Mouse (Mus musculus): ENCODE results near the gene Fam49a. TPM values are rescaled to one million over a fixed set of nuclear protein-coding genes. Genes with fewer than 3 reads are reported as not detected.
"Not testable (repeated sequence)": the region's sequence is repeated elsewhere in the genome, so short reads cannot be mapped to it uniquely, and the experiment has no call there.

Gene Fam49a
- polyA plus RNA-seq, 1 experiment from 2014 or later, result 57.8 TPM

GRCm38 (mm10) chr12:12318140-12318734, 56.3 kb downstream of the Fam49a start:
- Histone ChIP-seq H3K9me3 (no peaks in the 10 kb centered on the region), H3K27me3 (no peaks in the 10 kb centered on the region), H3K27ac (replicated peaks) (peak overlapping the region; percentile 37), H3K9ac (no peak overlapping the region), H3K4me1 (replicated peaks) (peaks cover 36% of the 10 kb centered on the region), H3K4me3 (no peak overlapping the region), H3K4me2 (no peak overlapping the region), H3K36me3 (no peaks in the 10 kb centered on the region)
- no peak for ATAC-seq (ENCODE audit: low FRiP score, low read depth)
- WGBS, result under 1% methylated on average over 6 of the region's 6 CpGs

GRCm38 (mm10) chr12:12320693-12321092, 58.8 kb downstream of the Fam49a start:
- H3K9ac ChIP-seq, result no peak overlapping the region
- H3K9me3 ChIP-seq, result no peaks in the 10 kb centered on the region
- H3K4me3 ChIP-seq, result no peak overlapping the region
- WGBS, result 89% methylated on average over 2 of the region's 2 CpGs
- no peak overlapping the region for H3K4me2 ChIP-seq
- H3K36me3 ChIP-seq, result no peaks in the 10 kb centered on the region
- no peak overlapping the region for H3K27ac ChIP-seq (replicated peaks)
- H3K27me3 ChIP-seq, result no peaks in the 10 kb centered on the region
- ATAC-seq (ENCODE audit: low FRiP score, low read depth), result no peak
- H3K4me1 ChIP-seq (replicated peaks), result peaks cover 24% of the 10 kb centered on the region

- WGBS, result 74% methylated on average over 3 of the region's 3 CpGs
- ATAC-seq (ENCODE audit: low FRiP score, low read depth), result no peak
Measured at GRCm38 (mm10) chr12:12321111-12321510, 59.2 kb downstream of the Fam49a start.

GRCm38 (mm10) chr12:12323084-12323483, 61.1 kb downstream of the Fam49a start:
- Histone ChIP-seq H3K27ac (replicated peaks) (no peak overlapping the region; the same call in 1 of the 2 replicates), H3K9ac (no peak overlapping the region), H3K36me3 (no peaks in the 10 kb centered on the region), H3K9me3 (no peaks in the 10 kb centered on the region), H3K4me1 (replicated peaks) (0 out of 2 replicates have a peak, but pooled peaks cover 3% of the 10 kb centered on the region), H3K4me3 (no peak overlapping the region), H3K27me3 (no peaks in the 10 kb centered on the region), H3K4me2 (no peak overlapping the region)
- 74% methylated on average over 5 of the region's 5 CpGs for WGBS
- no peak for ATAC-seq (ENCODE audit: low FRiP score, low read depth)

More at GRCm38 (mm10) chr12:12321111-12321510, 59.2 kb downstream of the Fam49a start:
- Histone ChIP-seq H3K27ac (replicated peaks) (no peak overlapping the region), H3K4me3 (no peak overlapping the region), H3K4me2 (no peak overlapping the region), H3K36me3 (no peaks in the 10 kb centered on the region), H3K9me3 (no peaks in the 10 kb centered on the region), H3K4me1 (replicated peaks) (peaks cover 21% of the 10 kb centered on the region), H3K27me3 (no peaks in the 10 kb centered on the region), H3K9ac (no peak overlapping the region)

- Histone ChIP-seq H3K9me3 (no peaks in the 10 kb centered on the region), H3K4me1 (replicated peaks) (0 out of 2 replicates have a peak, but pooled peaks cover 3% of the 10 kb centered on the region), H3K4me2 (peak overlapping the region; percentile 64), H3K27me3 (no peaks in the 10 kb centered on the region), H3K4me3 (peak overlapping the region; percentile 32), H3K36me3 (no peaks in the 10 kb centered on the region), H3K9ac (peak overlapping the region; percentile 47), H3K27ac (replicated peaks) (peak overlapping the region; percentile 92)
- peak; percentile 94 for ATAC-seq (ENCODE audit: low FRiP score, low read depth)
- 10% methylated on average over 18 of the region's 18 CpGs for WGBS
Measured at GRCm38 (mm10) chr12:12323616-12324223, 61.8 kb downstream of the Fam49a start.

- not testable (repeated sequence) for H3K27me3 ChIP-seq; H3K36me3 ChIP-seq; ATAC-seq (ENCODE audit: low FRiP score, low read depth); H3K9ac ChIP-seq; H3K4me1 ChIP-seq (replicated peaks); H3K9me3 ChIP-seq
- Histone ChIP-seq H3K4me2 (peak overlapping the region; percentile 64), H3K27ac (replicated peaks) (peak overlapping the region; percentile 92), H3K4me3 (peak overlapping the region; percentile 32)
- 85% methylated on average over 20 of the region's 22 CpGs for WGBS
Measured at GRCm38 (mm10) chr12:12324266-12324665, 62.3 kb downstream of the Fam49a start.

GRCm38 (mm10) chr12:12333526-12334310, 71.8 kb downstream of the Fam49a start:
- H3K27me3 ChIP-seq, result no peaks in the 10 kb centered on the region
- H3K9ac ChIP-seq, result no peak overlapping the region
- no peaks in the 10 kb centered on the region for H3K4me1 ChIP-seq (replicated peaks)
- no peak overlapping the region for H3K4me2 ChIP-seq
- 95% methylated on average over 11 of the region's 11 CpGs for WGBS
- ATAC-seq (ENCODE audit: low FRiP score, low read depth), result no peak
- H3K9me3 ChIP-seq, result no peaks in the 10 kb centered on the region
- no peak overlapping the region for H3K4me3 ChIP-seq
- no peaks in the 10 kb centered on the region for H3K36me3 ChIP-seq
- no peak overlapping the region for H3K27ac ChIP-seq (replicated peaks)

GRCm38 (mm10) chr12:12334486-12334885, 72.5 kb downstream of the Fam49a start:
- Histone ChIP-seq H3K27me3 (no peaks in the 10 kb centered on the region), H3K4me2 (no peak overlapping the region)
- WGBS, result 92% methylated on average over 5 of the region's 5 CpGs

GRCm38 (mm10) chr12:12335566-12335965, 73.6 kb downstream of the Fam49a start:
- no peak overlapping the region for H3K4me2 ChIP-seq
- H3K4me1 ChIP-seq (replicated peaks), result no peaks in the 10 kb centered on the region
- H3K36me3 ChIP-seq, result no peaks in the 10 kb centered on the region
- no peaks in the 10 kb centered on the region for H3K9me3 ChIP-seq
- no peak for ATAC-seq (ENCODE audit: low FRiP score, low read depth)
- H3K4me3 ChIP-seq, result no peak overlapping the region
- no peaks in the 10 kb centered on the region for H3K27me3 ChIP-seq
- H3K27ac ChIP-seq (replicated peaks), result no peak overlapping the region
- WGBS, result 92% methylated on average over 7 of the region's 7 CpGs
- no peak overlapping the region for H3K9ac ChIP-seq

More at GRCm38 (mm10) chr12:12334486-12334885, 72.5 kb downstream of the Fam49a start:
- Histone ChIP-seq H3K4me1 (replicated peaks) (no peaks in the 10 kb centered on the region), H3K9ac (no peak overlapping the region), H3K4me3 (no peak overlapping the region), H3K27ac (replicated peaks) (no peak overlapping the region), H3K36me3 (no peaks in the 10 kb centered on the region), H3K9me3 (no peaks in the 10 kb centered on the region)
- no peak for ATAC-seq (ENCODE audit: low FRiP score, low read depth)

GRCm38 (mm10) chr12:12337378-12337777, 75.4 kb downstream of the Fam49a start:
- Histone ChIP-seq H3K36me3 (no peaks in the 10 kb centered on the region), H3K4me1 (replicated peaks) (no peaks in the 10 kb centered on the region), H3K27me3 (no peaks in the 10 kb centered on the region), H3K4me2 (no peak overlapping the region), H3K9ac (no peak overlapping the region), H3K9me3 (no peaks in the 10 kb centered on the region), H3K4me3 (no peak overlapping the region), H3K27ac (replicated peaks) (no peak overlapping the region)
- WGBS, result 93% methylated on average over 6 of the region's 6 CpGs
- ATAC-seq (ENCODE audit: low FRiP score, low read depth), result no peak

- Histone ChIP-seq H3K9ac (no peak overlapping the region), H3K27me3 (no peaks in the 10 kb centered on the region), H3K36me3 (no peaks in the 10 kb centered on the region), H3K4me1 (replicated peaks) (no peaks in the 10 kb centered on the region), H3K4me3 (no peak overlapping the region), H3K27ac (replicated peaks) (no peak overlapping the region), H3K4me2 (no peak overlapping the region), H3K9me3 (no peaks in the 10 kb centered on the region)
- no peak for ATAC-seq (ENCODE audit: low FRiP score, low read depth)
- 80% methylated on average over 2 of the region's 2 CpGs for WGBS
Measured at GRCm38 (mm10) chr12:12343320-12343719, 81.4 kb downstream of the Fam49a start.

GRCm38 (mm10) chr12:12348625-12349024, 86.7 kb downstream of the Fam49a start:
- no peak overlapping the region for H3K4me2 ChIP-seq
- no peaks in the 10 kb centered on the region for H3K9me3 ChIP-seq
- no peak overlapping the region for H3K9ac ChIP-seq
- ATAC-seq (ENCODE audit: low FRiP score, low read depth), result no peak
- no peak overlapping the region for H3K4me3 ChIP-seq
- H3K27ac ChIP-seq (replicated peaks), result no peak overlapping the region
- H3K4me1 ChIP-seq (replicated peaks), result no peaks in the 10 kb centered on the region
- no peaks in the 10 kb centered on the region for H3K36me3 ChIP-seq
- H3K27me3 ChIP-seq, result no peaks in the 10 kb centered on the region
- WGBS, result 51% methylated on average over 2 of the region's 2 CpGs
